8 mouse cellular contexts compared by ENCODE assay signal in genomic region chr5:146844945-146845365, GRCm38 (mm10). TPM values are rescaled to one million over a fixed set of nuclear protein-coding genes. Genes with fewer than 3 reads are reported as not detected.
DNase-seq lines count a peak whose midpoint lies in the region; ATAC-seq and TF ChIP-seq lines count a peak whose summit lies in the region.

TSS of gene Rasl11a (plus strand) at chr5:146845071.

- H3K36me3 ChIP-seq in kidney, adult 2 months (ENCODE audit: control insufficient read depth, insufficient read depth, low read length) = no peaks in the 10 kb centered on the region; the same call in 1 of the 2 replicates
- 0 out of 2 replicates have a peak, but pooled peaks cover 4% of the 10 kb centered on the region for H3K36me3 ChIP-seq in limb, embryonic 12.5 days
- H3K36me3 ChIP-seq in midbrain, embryonic 12.5 days = 0 out of 2 replicates have a peak, but pooled peaks cover 3% of the 10 kb centered on the region
- H3K36me3 ChIP-seq in spleen, adult 2 months (ENCODE audit: control insufficient read depth, insufficient read depth, low read length) = no peaks in the 10 kb centered on the region

- no peaks in the 10 kb centered on the region for H3K27me3 ChIP-seq in kidney, adult 2 months (replicated peaks; ENCODE audit: control insufficient read depth, insufficient read depth, low read length)
- H3K27me3 ChIP-seq in limb, embryonic 12.5 days = no peaks in the 10 kb centered on the region
- no peaks in the 10 kb centered on the region for H3K27me3 ChIP-seq in midbrain, embryonic 12.5 days
- H3K27me3 ChIP-seq in spleen, adult 2 months (ENCODE audit: control insufficient read depth, insufficient read depth, low read length) = peaks cover 9% of the 10 kb centered on the region

- no peak for TF ChIP-seq CTCF in bone marrow, adult 2 months (IDR thresholded peaks at IDR 0.05; ENCODE audit: control insufficient read depth, insufficient read depth, low read length)
- TF ChIP-seq CTCF in embryonic fibroblast, embryonic 13.5 days (IDR thresholded peaks at IDR 0.05; ENCODE audit: borderline replicate concordance, insufficient read depth, low read length) = no peak
- TF ChIP-seq CTCF in kidney, adult 2 months (conservative IDR thresholded peaks at IDR 0.05; ENCODE audit: insufficient read depth, insufficient read length, low read depth, low read length) = 0 out of 2 replicates have a peak, but pooled peaks have one; percentile 13
- no peak for TF ChIP-seq CTCF in spleen, adult 2 months (IDR thresholded peaks at IDR 0.05; ENCODE audit: extremely low read depth, insufficient read depth, insufficient read length, insufficient replicate concordance)

- H3K27ac ChIP-seq in bone marrow, adult 2 months (ENCODE audit: control insufficient read depth, insufficient read depth, low read depth, low read length, poor library complexity) = no peak within 1 kb of the TSS
- H3K27ac ChIP-seq in embryonic fibroblast, embryonic 13.5 days (ENCODE audit: insufficient read depth, low read length) = peak within 1 kb of the TSS; percentile 50
- H3K27ac ChIP-seq in kidney, adult 2 months (ENCODE audit: insufficient read depth, low read depth, low read length) = peak within 1 kb of the TSS; percentile 87
- peak within 1 kb of the TSS; percentile 69 for H3K27ac ChIP-seq in limb, embryonic 12.5 days
- peak within 1 kb of the TSS; percentile 78 for H3K27ac ChIP-seq in midbrain, embryonic 12.5 days (replicated peaks)
- peak within 1 kb of the TSS; percentile 23 for H3K27ac ChIP-seq in spleen, adult 2 months (ENCODE audit: insufficient read depth, low read length)

- H3K4me3 ChIP-seq in bone marrow, adult 2 months (replicated peaks; ENCODE audit: control insufficient read depth, low read depth, low read length) = peak within 1 kb of the TSS; percentile 32
- H3K4me3 ChIP-seq in embryonic fibroblast, embryonic 13.5 days (ENCODE audit: insufficient read depth, low read length) = peak within 1 kb of the TSS; percentile 71
- peak within 1 kb of the TSS; percentile 70 for H3K4me3 ChIP-seq in kidney, adult 2 months (ENCODE audit: insufficient read depth, low read depth, low read length)
- peak within 1 kb of the TSS; percentile 69 for H3K4me3 ChIP-seq in limb, embryonic 12.5 days (replicated peaks)
- peak within 1 kb of the TSS; percentile 73 for H3K4me3 ChIP-seq in midbrain, embryonic 12.5 days
- H3K4me3 ChIP-seq in spleen, adult 2 months (ENCODE audit: extremely low read depth, insufficient read depth, insufficient read length) = peak within 1 kb of the TSS; percentile 54

- under 1% methylated on average over 40 of the region's 40 CpGs for WGBS in bone marrow, adult 2 months
- WGBS in kidney, adult 2 months = under 1% methylated on average over 40 of the region's 40 CpGs
- WGBS in limb, embryonic 12.5 days = under 1% methylated on average over 34 of the region's 40 CpGs
- under 1% methylated on average over 37 of the region's 40 CpGs for WGBS in midbrain, embryonic 12.5 days
- under 1% methylated on average over 40 of the region's 40 CpGs for WGBS in spleen, adult 2 months

- DNase-seq in 416B (ENCODE audit: low read depth) = peak; percentile 86
- peak; percentile 90 for DNase-seq in heart, adult 8-10 months (ENCODE audit: low spot score)
- peak; percentile 91 for DNase-seq in kidney, adult 2 months
- DNase-seq in spleen, adult 2 months (ENCODE audit: low read depth in 1 of 2, low spot score in 2 of 2) = peak in 1 of 2 experiments; percentile 22

- peak within 1 kb of the TSS; percentile 83 for H3K9ac ChIP-seq in limb, embryonic 12.5 days (replicated peaks)
- peak within 1 kb of the TSS; percentile 83 for H3K9ac ChIP-seq in midbrain, embryonic 12.5 days (replicated peaks)

- H3K4me2 ChIP-seq in limb, embryonic 12.5 days = peak within 1 kb of the TSS; percentile 85
- H3K4me2 ChIP-seq in midbrain, embryonic 12.5 days (replicated peaks) = peak within 1 kb of the TSS; percentile 61

- 0 out of 2 replicates have a peak, but pooled peaks have one; percentile 18 for TF ChIP-seq POLR2A in bone marrow, adult 2 months (IDR thresholded peaks at IDR 0.05; ENCODE audit: borderline replicate concordance, control insufficient read depth, low read depth, low read length)
- peak; percentile 92 for TF ChIP-seq POLR2A in embryonic fibroblast, embryonic 13.5 days (IDR thresholded peaks at IDR 0.05; ENCODE audit: low read depth, low read length)
- peak; percentile 55 for TF ChIP-seq POLR2A in kidney, adult 2 months (IDR thresholded peaks at IDR 0.05; ENCODE audit: low read depth, low read length)
- TF ChIP-seq POLR2A in spleen, adult 2 months (IDR thresholded peaks at IDR 0.05; ENCODE audit: low read depth, low read length) = peak; percentile 13; the same call in 1 of the 2 replicates

- no peaks in the 10 kb centered on the region for H3K9me3 ChIP-seq in limb, embryonic 12.5 days
- H3K9me3 ChIP-seq in midbrain, embryonic 12.5 days = no peaks in the 10 kb centered on the region

- peak; percentile 87 for ATAC-seq in limb, embryonic 12.5 days (ENCODE audit: insufficient number of reproducible peaks, insufficient read depth, low FRiP score, low TSS enrichment, low read depth)
- ATAC-seq in midbrain, embryonic 12.5 days (ENCODE audit: low FRiP score, low read depth) = peak; percentile 94

- no peaks in the 10 kb centered on the region for H3K4me1 ChIP-seq in bone marrow, adult 2 months (ENCODE audit: control insufficient read depth, insufficient read depth, low read length)
- peaks cover 3% of the 10 kb centered on the region; the same call in 1 of the 2 replicates for H3K4me1 ChIP-seq in embryonic fibroblast, embryonic 13.5 days (ENCODE audit: control insufficient read depth, insufficient read depth, low read length)
- peaks cover 5% of the 10 kb centered on the region; the same call in 1 of the 2 replicates for H3K4me1 ChIP-seq in kidney, adult 2 months (ENCODE audit: control insufficient read depth, insufficient read depth, low read length)
- peaks cover 20% of the 10 kb centered on the region for H3K4me1 ChIP-seq in limb, embryonic 12.5 days (replicated peaks)
- peaks cover 15% of the 10 kb centered on the region for H3K4me1 ChIP-seq in midbrain, embryonic 12.5 days
- H3K4me1 ChIP-seq in spleen, adult 2 months (ENCODE audit: control insufficient read depth, insufficient read depth, insufficient read length) = peaks cover 8% of the 10 kb centered on the region

RNA-seq across cellular contexts. Expression of gene Rasl11a, which starts in this region (rescaled TPM):
- not detected in 2 replicates for polyA plus RNA-seq in bone marrow, adult 2 months (2011; ENCODE audit: insufficient read depth, insufficient read length, low replicate concordance, missing spikeins)
- 9.6 and 9.7 TPM in 2 replicates for polyA plus RNA-seq in embryonic fibroblast, embryonic 13.5 days (2011; ENCODE audit: insufficient read length, low read depth, missing spikeins)
- 1 to 10 TPM; 1.3 to 2.6 (median 2.0) TPM for total RNA-seq in heart, adult 8-10 months (2022)
- polyA plus RNA-seq in kidney, adult 2 months (2012; rRNA removed) = 17.4 and 20.2 TPM in 2 replicates
- 18.9 and 21.8 TPM in 2 replicates for polyA plus RNA-seq in limb, embryonic 12.5 days (2016; fragmentation: Nextera tagmentation; extraction: Ambion mirVana)
- polyA plus RNA-seq in midbrain, embryonic 12.5 days (2016; fragmentation: Nextera tagmentation; extraction: Ambion mirVana) = 22.5 and 22.6 TPM in 2 replicates
- polyA plus RNA-seq in spleen, adult 2 months (2012; rRNA removed) = 8.2 and 9.1 TPM in 2 replicates

Comparison
In these comparisons a context has a peak if more than half of its experiments do, and no peak if none do; other contexts are left out.
1. POLR2A ChIP-seq: peak in every context shown above with its lines; median percentile 92 in embryonic fibroblast, embryonic 13.5 days; 55 in kidney, adult 2 months; 18 in bone marrow, adult 2 months; 13 in spleen, adult 2 months.